Mouse (Mus musculus) adrenal gland, adult 8-10 months (tissue): Measurements from ENCODE around the gene Il17rc. TPM values are rescaled to one million over a fixed set of nuclear protein-coding genes. Genes with fewer than 3 reads are reported as not detected.

Source experiments
- DNase-seq: peaks from one replicate; pipeline ENCODE4 v3.0.0; 2022
- microRNA-seq, 2 experiments: library from miRNA; unstranded; fragments of <30 nt; microRNA quantifications; one replicate each; pipeline ENCODE4 v1.2.0; 2022
- total RNA-seq, 4 experiments: library from RNA; stranded (reverse); gene quantifications; 2 replicates each; pipeline ENCODE4 v1.2.4; 2022

Il17rc gene
- total RNA-seq, 4 experiments from 2014 or later: 17.5 to 29.1 (median 24.0) TPM

DNA sequence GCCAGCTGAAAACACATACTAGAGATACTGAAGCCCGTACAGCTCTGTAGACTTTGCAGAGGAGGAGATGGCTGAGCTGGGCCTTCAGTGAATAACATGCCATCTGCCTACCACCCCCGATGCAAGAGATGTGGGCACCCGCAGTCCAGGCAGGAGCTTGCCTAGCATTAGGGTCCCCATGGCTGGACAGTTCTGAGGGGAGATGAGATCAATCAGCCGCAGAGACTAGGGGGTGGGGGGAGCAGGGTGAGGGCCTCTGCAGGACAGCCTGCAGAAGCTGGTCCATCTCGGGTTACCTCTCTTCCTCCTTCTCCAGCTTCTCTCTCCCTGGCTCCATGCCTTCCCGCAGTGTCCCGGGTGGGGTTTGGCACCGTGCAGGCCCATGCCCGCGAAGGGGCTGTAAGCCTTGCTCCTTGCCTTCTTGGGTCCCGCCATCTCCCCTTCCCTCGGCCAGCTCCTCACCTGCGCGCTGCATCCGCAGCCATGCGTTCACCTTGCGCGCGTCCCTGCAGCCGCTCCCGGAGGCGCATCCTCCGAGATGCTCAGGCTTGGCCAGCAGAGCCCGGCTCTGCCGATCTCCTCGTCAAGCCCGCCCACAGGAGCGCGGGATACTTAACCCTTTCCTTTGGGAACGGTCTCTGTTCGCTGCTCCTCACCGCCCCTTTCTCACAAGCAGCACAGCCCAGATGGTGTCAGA, 30.3 kb downstream of the Il17rc start, which contains the start of gene Prrt3:
Prrt3 (minus strand) TSS at position 544 of the 697 bp plus-strand sequence.
- no peak for DNase-seq

DNA sequence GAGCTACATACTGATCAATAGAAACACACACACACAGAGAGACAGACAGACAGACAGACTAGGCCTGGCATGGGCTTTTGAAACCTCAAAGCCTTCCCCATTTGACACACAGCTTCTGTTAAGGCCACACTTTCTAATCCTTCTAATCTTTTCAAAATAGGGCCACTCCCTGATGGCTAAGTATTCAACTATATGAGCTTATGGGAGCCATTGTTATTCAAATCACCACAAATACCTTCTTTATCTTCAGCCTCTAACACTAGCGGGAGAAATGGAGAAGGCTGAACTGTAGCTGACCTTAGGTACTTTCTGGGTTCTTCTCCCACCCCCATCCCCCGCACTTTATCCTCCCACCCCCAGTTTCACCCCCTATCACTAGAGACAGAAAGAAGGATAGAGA, 31.6 kb downstream of the Il17rc start:
- DNase-seq: no peak

DNA sequence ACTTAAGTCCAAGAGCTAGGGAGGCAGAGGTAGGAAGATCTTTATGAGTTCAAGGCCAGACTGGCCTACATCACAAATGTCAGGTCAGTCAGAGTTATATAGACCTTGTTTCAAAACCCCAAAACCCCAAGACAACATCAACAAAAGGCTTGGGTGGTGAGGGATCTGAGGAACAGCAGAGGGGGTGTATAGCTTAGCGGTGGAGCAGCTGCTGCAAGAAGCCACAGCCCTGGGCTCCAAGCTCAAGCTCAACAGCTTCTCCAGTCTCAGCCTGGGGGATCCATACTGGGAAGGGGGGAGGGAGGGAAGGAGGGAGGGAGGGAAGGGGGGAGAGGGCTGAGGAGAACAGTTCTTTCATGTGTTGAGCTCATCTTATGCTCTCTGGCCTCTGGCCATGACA, 34.5 kb downstream of the Il17rc start:
- DNase-seq: no peak

DNA sequence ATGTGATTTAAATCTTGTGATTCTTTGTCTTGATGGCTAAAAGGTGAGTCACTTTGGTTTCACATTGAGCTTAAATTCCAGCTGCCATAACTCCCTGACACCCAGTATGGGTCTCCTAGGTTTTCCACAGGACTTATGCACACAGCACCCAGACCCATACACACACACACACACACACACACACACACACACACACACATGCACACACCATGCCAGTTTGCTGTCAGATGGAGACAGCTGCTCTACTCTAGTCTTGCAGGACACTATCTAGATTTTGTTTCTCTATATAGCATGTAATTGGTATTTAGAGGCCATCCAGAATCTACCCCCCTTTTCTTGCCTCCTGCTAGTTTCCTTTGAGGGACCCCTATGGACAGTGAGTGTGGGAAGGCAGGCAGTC, 35.9 kb downstream of the Il17rc start:
- DNase-seq: no peak

DNA sequence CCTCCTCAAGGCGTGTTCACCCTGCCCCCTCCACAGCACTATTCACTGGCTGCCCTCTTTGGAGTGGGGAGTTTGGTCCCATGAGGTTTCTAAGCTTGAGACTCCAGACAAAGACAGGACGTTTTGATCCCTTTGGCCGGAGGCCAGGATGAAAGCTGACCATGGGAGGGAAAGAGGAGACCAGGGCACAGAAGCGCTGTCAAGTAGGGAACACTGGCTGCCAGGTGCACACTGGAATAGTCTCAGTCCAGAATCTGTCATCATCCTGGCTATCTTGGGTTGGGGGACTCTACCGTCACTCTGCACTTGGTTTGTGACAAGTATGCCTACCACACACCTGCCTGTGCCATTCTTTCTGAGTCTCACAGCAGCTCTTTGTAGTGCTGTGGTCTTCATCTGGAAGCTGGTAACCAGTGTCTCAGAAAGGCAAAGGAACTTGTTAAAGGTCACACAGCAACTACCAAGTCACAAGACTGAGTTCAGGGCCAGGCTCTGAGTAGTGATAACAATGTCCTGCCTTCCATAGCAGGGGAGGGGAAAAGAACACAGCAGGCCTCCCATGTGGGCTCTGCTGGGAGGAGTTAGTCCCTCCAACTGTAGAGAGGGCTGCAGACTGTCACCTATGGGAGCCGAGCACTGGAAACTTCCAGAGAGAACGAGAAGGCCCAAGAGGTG, 37.2 kb downstream of the Il17rc start:
- no peak for DNase-seq

DNA sequence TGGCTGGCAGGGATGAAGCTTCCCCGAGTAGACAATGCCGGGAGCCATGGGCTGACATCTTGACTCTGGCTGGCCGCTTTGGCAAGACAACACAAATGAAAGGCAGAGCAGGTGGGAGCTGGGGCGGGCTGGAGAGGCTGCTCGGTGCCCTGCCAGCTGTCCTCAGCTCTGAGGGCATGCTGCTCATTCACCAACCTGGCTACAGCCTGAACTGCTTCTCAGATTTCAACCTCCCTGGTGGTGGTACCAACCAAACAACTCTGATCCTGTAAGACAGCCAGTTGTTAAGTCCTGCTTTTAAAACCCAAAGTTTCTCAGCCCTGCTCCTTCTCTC, 37.7 kb downstream of the Il17rc start:
- DNase-seq: no peak

DNA sequence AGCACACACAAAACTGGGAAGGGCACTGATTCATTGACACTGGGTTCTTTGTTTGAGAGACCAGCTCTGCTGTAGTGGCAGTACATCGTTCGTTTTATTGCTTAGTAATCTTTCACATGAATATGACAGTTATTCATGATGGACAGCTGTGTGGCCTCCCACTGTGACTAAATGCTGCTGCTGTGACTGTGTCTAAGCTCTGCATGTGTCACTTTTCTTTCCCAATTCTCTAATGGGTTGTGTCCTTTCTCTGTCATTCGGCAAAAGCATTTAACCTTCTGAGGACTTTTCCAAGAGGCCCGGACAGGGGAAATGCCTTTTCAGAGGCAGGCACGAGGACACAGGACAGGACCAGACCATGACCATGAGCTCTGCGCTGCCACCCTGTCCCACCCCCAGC, 42.7 kb downstream of the Il17rc start:
- no peak for DNase-seq

DNA sequence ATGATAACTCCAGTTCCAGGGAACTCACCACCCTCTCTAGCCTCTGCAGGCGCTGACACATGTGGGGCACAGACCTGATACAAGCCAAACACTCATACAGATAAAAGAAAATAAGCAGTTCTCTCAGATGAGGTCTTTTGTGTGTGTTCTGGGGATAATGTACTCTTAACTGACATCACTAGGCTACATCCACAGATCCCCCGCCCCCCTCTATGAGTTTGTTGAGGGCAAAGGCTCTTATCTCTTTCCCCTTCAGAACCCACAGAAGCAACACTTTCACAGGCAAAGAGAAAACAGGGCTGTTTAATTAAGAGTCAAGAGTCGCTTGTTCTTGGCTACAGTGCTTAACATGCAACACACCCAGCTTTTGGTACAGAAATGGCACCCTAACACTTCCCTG, 43.4 kb downstream of the Il17rc start:
- DNase-seq: no peak

DNA sequence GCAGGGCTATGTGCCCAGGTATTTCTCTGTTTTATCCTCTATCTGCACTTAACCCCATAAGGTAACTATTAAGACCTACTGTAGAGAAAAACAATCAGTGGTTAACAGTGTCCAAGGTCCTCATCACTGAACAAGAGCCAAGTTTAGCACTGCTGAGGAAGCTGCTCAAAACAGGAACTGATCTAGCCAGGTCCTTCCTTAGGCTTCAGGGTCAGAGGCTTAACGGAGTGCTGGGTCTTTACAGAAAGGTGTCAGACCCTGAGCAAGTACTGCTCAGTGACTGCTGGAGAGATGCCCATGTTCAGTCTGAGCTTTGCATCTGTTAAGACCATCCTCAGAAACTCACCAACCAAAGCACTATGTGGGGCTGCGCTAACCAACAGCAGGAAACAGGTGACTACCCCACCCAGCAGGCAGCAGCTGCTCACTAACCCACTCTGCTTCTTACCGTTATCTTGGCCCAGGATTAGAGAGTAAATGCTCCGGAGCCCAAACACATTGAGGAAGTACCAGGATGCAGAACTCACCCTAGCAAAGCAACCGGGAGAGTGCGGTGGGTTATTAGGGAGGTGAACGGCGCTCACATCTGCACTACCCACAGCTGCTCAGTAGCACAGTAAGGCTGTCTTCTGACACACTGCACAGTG, 46.3 kb downstream of the Il17rc start:
- no peak for DNase-seq

DNA sequence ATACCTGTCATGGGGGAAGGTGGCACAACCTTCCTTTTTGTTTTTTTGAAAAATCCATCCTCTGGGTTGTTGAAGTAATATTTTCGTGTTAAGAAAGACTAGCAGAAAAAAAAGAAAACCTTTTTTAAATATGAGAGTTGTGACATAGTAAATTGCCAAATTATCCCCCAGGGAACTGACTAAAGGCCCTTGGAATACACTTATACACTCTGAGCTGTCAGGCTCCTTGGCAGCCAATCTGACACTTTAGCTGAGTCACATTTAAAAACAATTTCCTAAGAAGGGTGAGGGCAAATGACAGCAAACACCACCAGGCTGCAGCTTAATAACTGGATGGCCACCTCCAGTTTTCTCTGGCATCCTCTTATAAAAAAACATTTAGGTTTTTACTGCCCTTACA, 51.1 kb downstream of the Il17rc start:
- DNase-seq: no peak

DNA sequence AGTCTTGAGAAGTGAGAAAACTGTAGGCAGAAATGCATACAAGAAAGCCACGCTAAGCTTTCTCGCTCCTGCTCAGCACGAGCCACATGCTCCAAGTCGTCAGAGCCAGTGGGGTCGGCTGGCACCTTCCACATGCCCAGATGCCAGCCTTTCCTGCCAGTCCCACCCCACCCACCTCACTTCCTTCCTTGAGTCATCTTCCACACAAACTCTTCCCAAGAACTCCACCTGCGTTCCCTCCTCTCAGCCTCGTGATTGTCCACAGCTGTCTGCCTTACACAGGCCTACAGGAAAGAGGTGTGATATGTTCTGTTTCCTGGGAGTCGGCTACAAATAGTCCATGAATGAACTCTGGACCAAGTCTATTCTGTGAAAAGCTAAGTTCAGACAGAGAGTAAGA, 52.2 kb downstream of the Il17rc start:
- no peak for DNase-seq

DNA sequence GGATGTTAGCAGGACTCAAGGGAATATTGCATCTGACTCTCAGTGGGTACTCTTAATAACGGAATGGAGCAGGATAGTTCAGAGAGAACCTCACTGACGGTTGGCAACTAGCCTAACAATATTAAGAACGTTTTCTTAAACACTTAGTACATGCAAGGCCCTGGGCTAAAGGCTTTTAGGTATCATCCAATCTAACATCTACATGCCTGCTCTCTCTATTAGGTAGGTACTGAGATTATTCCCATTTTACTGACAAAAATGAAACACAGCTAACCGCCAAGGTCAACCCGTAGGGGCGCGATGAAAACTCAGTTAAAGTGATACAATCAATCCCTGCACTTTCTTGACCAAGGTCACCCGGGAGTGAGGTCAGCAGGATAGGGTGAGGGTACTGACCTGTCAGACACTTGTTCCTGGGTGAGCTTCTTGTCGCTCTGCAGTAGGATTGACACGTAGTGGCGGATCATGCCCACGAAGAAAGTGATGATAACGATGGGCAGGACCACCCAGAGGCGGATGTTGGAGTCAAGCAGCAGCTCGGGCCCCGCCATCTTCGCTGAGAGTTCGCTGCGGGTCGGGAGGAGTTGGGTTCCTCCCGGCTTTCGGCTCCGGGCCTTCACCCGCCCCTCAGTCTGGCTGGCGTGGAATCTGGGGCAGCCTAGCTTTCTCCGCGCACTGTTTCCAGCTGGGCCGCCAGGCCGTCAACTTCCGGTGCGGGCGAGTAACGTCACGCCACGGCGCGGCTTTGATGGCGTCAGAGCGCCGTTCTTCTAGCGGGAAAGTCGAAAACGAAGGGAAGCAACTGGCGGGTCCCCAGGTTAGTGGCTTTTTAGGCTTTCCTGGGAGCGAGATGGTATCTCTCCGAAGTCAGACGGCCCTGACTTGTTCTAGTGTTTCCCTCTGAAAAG, 60.0 kb downstream of the Il17rc start, which contains the start of the genes Emc3 and Fancd2:
Emc3 (minus strand) TSS at position 721 of the 908 bp plus-strand sequence.
Fancd2 (plus strand) TSS at position 751 of the 908 bp plus-strand sequence.
- peak; percentile 83 for DNase-seq

DNA sequence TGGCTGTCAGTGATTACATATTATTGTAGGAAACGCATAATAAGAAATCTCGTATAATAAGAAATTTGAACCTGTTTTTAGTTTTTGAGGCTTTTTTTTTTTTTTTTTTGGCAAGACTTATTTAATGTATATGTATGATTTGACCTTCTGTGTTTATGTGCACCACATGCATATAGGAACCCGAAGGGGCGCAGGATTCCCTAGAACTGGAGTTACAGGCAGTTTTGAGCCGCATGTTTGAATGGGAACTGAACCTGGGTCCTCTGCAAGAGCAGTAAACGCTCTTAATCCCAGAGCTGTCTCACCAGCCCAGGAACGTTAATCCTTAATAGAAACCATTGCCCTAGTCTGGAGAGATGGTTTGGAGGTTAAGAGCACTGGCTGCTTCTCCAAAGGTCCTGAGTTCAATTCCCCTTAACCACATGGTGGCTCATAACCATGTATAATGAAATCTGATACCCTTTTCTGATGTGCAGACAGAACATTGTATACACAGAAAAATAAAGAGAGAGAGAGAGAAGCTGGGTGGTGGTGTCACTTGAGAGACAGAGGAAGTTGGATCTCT, 60.7 kb downstream of the Il17rc start:
- no peak for DNase-seq

Small RNA genes lying within 50 kb of the gene (microRNA-seq; reads per million reads assigned to microRNA genes)
- gene Gm23365: 0 reads per million in 2 experiments
- 0 reads per million in 2 experiments for gene Gm24387

Other genes starting within 250 kb of the Il17rc start
- 10 to 100 TPM; 19.6 to 24.8 (median 23.1) TPM for gene Mtmr14, start 233.6 kb upstream of the Il17rc start, total RNA-seq
- gene Cpne9, start 189.1 kb upstream of the Il17rc start, total RNA-seq: 1 to 10 TPM; 4.4 to 8.6 (median 5.8) TPM
- 10 to 100 TPM; 19.5 to 32.3 (median 29.5) TPM for gene Brpf1, start 164.3 kb upstream of the Il17rc start, total RNA-seq
- gene Ogg1, start 144.5 kb upstream of the Il17rc start, total RNA-seq: 10 to 100 TPM; 14.4 to 21.7 (median 17.1) TPM
- 10 to 100 TPM; 50.1 to 74.6 (median 64.6) TPM for gene Camk1, start 127.4 kb upstream of the Il17rc start, total RNA-seq
- gene Tada3, start 93.5 kb upstream of the Il17rc start, total RNA-seq: 10 to 100 TPM; 39.3 to 47.1 (median 43.4) TPM
- gene Arpc4, start 93.3 kb upstream of the Il17rc start, total RNA-seq: 100 to 1,000 TPM; 199 to 228 (median 204) TPM
- 1 to 10 TPM; 2.6 to 7.4 (median 3.9) TPM for gene Ttll3, start 82.2 kb upstream of the Il17rc start, total RNA-seq
- gene Rpusd3, start 52.1 kb upstream of the Il17rc start, total RNA-seq: 10 to 100 TPM in 3 of 4 experiments, 1 to 10 TPM in 1; 7.6 to 13.8 (median 11.6) TPM
- gene Cidec, start 35.7 kb upstream of the Il17rc start, total RNA-seq: 100 to 1,000 TPM; 185 to 405 (median 283) TPM
- gene Jagn1, start 28.9 kb upstream of the Il17rc start, total RNA-seq: 10 to 100 TPM; 40.6 to 52.5 (median 46.4) TPM
- 1 to 10 TPM in 3 of 4 experiments, under 1 TPM in 1; 0.74 to 1.9 (median 1.1) TPM for gene Il17re, start 12.9 kb upstream of the Il17rc start, total RNA-seq
- 10 to 100 TPM; 60.8 to 69.9 (median 67.4) TPM for gene Creld1, start 11.9 kb downstream of the Il17rc start, total RNA-seq
- gene Prrt3, start 30.5 kb downstream of the Il17rc start, total RNA-seq: under 1 TPM; 0.20 to 0.40 (median 0.31) TPM
- gene Emc3, start 60.2 kb downstream of the Il17rc start, total RNA-seq: 100 to 1,000 TPM in 1 of 4 experiments, 10 to 100 TPM in 3; 81.3 to 119 (median 96.3) TPM
- 1 to 10 TPM in 2 of 4 experiments, under 1 TPM in 2; 0.35 to 2.0 (median 0.88) TPM for gene Fancd2, start 60.3 kb downstream of the Il17rc start, total RNA-seq
- under 1 TPM in 1 of 4 experiments, not detected in 3; 0.35 TPM for gene Fancd2os, start 129.3 kb downstream of the Il17rc start, total RNA-seq
- gene Brk1, start 133.3 kb downstream of the Il17rc start, total RNA-seq: 100 to 1,000 TPM; 180 to 239 (median 200) TPM
- 10 to 100 TPM; 29.5 to 34.0 (median 32.1) TPM for gene Vhl, start 152.5 kb downstream of the Il17rc start, total RNA-seq
- gene Irak2, start 167.0 kb downstream of the Il17rc start, total RNA-seq: 10 to 100 TPM; 11.8 to 38.3 (median 22.4) TPM
- gene Tatdn2, start 225.6 kb downstream of the Il17rc start, total RNA-seq: 10 to 100 TPM; 56.1 to 74.8 (median 64.0) TPM
- 1 to 10 TPM in 1 of 4 experiments, not detected in 3; 1.4 TPM for gene Ghrl, start 248.5 kb downstream of the Il17rc start, total RNA-seq